Mouse (Mus musculus) heart, embryonic 12.5 days (tissue): ENCODE data around the gene Fndc3c1. TPM values are rescaled to one million over a fixed set of nuclear protein-coding genes. Genes with fewer than 3 reads are reported as not detected.
"Not testable (repeated sequence)": the region's sequence is repeated elsewhere in the genome, so short reads cannot be mapped to it uniquely, and the experiment has no call there.

Experiments used
- ATAC-seq: fragments of 200-750 bp; cut with Nextera tagmentation; 2 replicates; pipeline ENCODE4 v1.8.0; 2017; ENCODE audit warnings: moderate TSS enrichment, moderate library complexity; ENCODE audit not compliant: insufficient number of reproducible peaks, low FRiP score
- H3K27ac ChIP-seq: fragments of 300-500 bp; sonication (generic); 2 replicates; pipeline ENCODE4 v1.5.1; 2016; ENCODE audit warnings: mild to moderate bottlenecking, moderate library complexity; ENCODE audit not compliant: poor library complexity, severe bottlenecking
- H3K27me3 ChIP-seq: fragments of 300-500 bp; sonication (generic); replicated peaks from 2 replicates; pipeline ENCODE4 v1.6.1; 2016; ENCODE audit warnings: mild to moderate bottlenecking, moderate library complexity
- H3K36me3 ChIP-seq: fragments of 300-500 bp; sonication (generic); 2 replicates; pipeline ENCODE4 v1.6.1; 2016; ENCODE audit warnings: mild to moderate bottlenecking, moderate library complexity
- H3K4me1 ChIP-seq: fragments of 300-500 bp; sonication (generic); replicated peaks from 2 replicates; pipeline ENCODE4 v1.6.1; 2016; ENCODE audit warnings: mild to moderate bottlenecking
- H3K4me2 ChIP-seq: fragments of 300-500 bp; sonication (generic); 2 replicates; pipeline ENCODE4 v1.6.1; 2016; ENCODE audit warnings: mild to moderate bottlenecking, moderate library complexity
- H3K4me3 ChIP-seq: fragments of 300-500 bp; sonication (generic); 2 replicates; pipeline ENCODE4 v1.5.1; 2016; ENCODE audit warnings: mild to moderate bottlenecking
- H3K9ac ChIP-seq: fragments of 300-500 bp; sonication (generic); 2 replicates; pipeline ENCODE4 v1.6.1; 2016; ENCODE audit warnings: mild to moderate bottlenecking, moderate library complexity
- H3K9me3 ChIP-seq: fragments of 300-500 bp; sonication (generic); replicated peaks from 2 replicates; pipeline ENCODE4 v1.6.1; 2016; ENCODE audit warnings: mild to moderate bottlenecking, moderate library complexity
- WGBS: fragments of 180-500 bp; shearing (Covaris S2); methylation state at CpG from one replicate; pipeline ENCODE4 v1.1.7; 2016; 5-methylcytosine and 5-hydroxymethylcytosine counted together
- microRNA-seq: library from miRNA; unstranded; fragments of <30 nt; microRNA quantifications from one replicate; pipeline ENCODE4, GENCODE M21; 2017
- polyA plus RNA-seq: library from polyadenylated mRNA; unstranded; fragments of >200 nt; fragmentation: Nextera tagmentation; extraction: Ambion mirVana; gene quantifications from 2 replicates; pipeline ENCODE4 v1.2.1, GENCODE M21; 2016

Gene Fndc3c1
- polyA plus RNA-seq, result 5.3 and 6.3 TPM in 2 replicates

DNA sequence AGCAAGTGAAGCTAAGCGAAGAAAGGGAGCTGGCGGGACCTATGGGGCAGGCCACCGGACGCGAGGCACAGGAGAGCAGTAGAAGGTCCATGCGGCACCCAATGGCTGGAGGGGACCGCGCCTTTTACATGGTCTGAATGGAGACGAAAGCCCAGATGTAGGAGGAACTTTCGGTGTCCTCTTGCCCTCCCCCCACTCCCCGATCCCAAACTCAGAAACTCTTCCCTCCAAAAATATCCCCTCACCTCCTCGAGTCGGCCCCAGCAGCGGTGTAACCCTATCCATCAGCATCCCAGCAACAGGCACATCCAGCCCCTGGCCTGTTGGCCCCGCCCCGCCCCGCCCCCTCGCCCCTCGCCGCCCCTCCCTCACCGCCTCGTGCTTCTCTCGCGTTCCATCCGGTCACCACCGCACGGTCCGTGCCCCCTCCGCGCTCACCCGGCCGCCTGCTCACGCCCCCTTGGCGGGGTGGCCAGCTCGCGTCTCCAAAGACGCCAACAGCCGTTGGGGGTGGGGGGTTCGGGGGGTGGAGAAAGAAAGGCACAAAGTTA lies at the start of gene Fndc3c1:
Gene Fndc3c1, minus strand, starts transcription at position 301 of the 551 bp plus-strand sequence.
- H3K27me3 ChIP-seq, result 0 out of 2 replicates have a peak, but pooled peaks cover 7% of the 10 kb centered on the region
- H3K9me3 ChIP-seq, result no peaks in the 10 kb centered on the region
- H3K4me1 ChIP-seq, result no peaks in the 10 kb centered on the region
- no peaks in the 10 kb centered on the region for H3K36me3 ChIP-seq
- H3K27ac ChIP-seq, result no peak within 1 kb of the TSS
- peak within 1 kb of the TSS; percentile 59 for H3K4me3 ChIP-seq
- peak within 1 kb of the TSS; percentile 71 for H3K9ac ChIP-seq
- peak; percentile 89 for ATAC-seq
- 18% methylated on average over 33 of the region's 39 CpGs for WGBS
- peak within 1 kb of the TSS; percentile 85 for H3K4me2 ChIP-seq

DNA sequence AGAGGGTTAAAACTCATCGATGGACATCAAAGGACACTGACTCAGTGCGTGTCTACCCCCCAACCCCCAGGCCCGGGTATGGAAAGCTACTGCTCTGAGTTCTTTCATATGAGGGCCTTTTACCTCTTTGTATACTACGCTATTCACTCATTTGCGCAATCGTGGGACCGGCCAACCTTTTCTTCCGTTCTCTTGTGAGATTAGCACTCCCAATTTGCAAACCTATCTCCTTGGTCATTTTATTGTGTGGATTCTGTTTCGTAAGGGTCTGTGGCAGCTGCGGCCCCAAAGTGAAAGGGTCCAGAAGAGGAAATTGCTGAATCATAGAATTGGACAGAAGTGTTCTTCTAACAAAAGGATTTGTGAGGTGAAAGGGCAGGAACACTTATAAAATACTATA lies 1.2 kb upstream of the Fndc3c1 start:
- H3K9ac ChIP-seq, result no peak overlapping the region
- no peak for ATAC-seq
- no peaks in the 10 kb centered on the region for H3K4me1 ChIP-seq
- H3K27ac ChIP-seq, result no peak overlapping the region
- 30% methylated on average over 10 of the region's 10 CpGs for WGBS
- H3K27me3 ChIP-seq, result 0 out of 2 replicates have a peak, but pooled peaks cover 7% of the 10 kb centered on the region
- no peak overlapping the region for H3K4me3 ChIP-seq
- no peak overlapping the region for H3K4me2 ChIP-seq
- H3K36me3 ChIP-seq, result no peaks in the 10 kb centered on the region
- no peaks in the 10 kb centered on the region for H3K9me3 ChIP-seq

DNA sequence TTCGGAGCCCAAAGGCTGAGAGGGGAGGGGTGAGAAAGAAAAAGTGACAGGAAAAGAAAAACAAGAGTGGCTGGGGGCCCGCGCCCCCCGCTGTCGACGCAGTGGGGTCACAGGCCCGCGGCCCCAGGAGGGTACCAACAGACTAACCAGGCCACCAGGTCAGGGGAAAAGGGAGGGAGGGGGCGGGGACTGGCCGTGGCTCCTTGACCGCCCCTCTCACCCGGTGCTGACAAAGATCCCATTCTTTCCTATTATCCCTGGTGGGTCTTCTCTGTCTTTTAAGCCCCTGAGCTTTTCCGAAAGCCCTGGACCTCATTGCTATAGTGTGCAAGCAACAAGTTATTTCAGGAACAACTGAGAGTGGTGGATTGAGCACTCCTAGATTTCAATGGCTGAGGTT lies 470 bp upstream of the Fndc3c1 start:
- Histone ChIP-seq H3K27ac (no peak overlapping the region), H3K4me2 (peak overlapping the region; percentile 85), H3K9me3 (no peaks in the 10 kb centered on the region), H3K9ac (peak overlapping the region; percentile 71), H3K36me3 (no peaks in the 10 kb centered on the region), H3K4me3 (peak overlapping the region; percentile 59), H3K4me1 (no peaks in the 10 kb centered on the region), H3K27me3 (0 out of 2 replicates have a peak, but pooled peaks cover 7% of the 10 kb centered on the region)
- ATAC-seq, result peak; percentile 36; the same call in 1 of the 2 replicates
- WGBS, result 14% methylated on average over 13 of the region's 13 CpGs

DNA sequence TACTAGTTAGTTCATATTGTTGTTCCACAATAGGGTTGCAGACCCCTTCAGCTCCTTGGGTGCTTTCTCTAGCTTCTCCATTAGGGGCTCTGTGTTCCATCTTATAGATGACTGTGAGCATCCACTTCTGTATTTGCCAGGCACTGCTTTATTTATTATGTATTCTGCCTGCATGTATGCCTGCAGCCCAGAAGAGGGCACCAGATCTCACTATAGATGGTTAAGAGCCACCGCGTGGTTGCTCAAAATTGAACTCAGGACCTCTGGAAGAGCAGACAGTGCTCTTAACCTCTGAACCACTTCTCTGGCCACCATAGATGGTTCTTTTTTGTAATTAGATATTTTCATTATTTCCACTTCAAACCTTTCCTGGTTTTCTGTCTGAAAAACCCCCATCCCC lies 5.3 kb downstream of the Fndc3c1 start:
- not testable (repeated sequence) for H3K4me2 ChIP-seq, ATAC-seq, H3K9me3 ChIP-seq, H3K36me3 ChIP-seq, H3K4me3 ChIP-seq, H3K4me1 ChIP-seq, H3K27me3 ChIP-seq, H3K9ac ChIP-seq, H3K27ac ChIP-seq
- WGBS, result 44% methylated on average over 2 of the region's 2 CpGs

DNA sequence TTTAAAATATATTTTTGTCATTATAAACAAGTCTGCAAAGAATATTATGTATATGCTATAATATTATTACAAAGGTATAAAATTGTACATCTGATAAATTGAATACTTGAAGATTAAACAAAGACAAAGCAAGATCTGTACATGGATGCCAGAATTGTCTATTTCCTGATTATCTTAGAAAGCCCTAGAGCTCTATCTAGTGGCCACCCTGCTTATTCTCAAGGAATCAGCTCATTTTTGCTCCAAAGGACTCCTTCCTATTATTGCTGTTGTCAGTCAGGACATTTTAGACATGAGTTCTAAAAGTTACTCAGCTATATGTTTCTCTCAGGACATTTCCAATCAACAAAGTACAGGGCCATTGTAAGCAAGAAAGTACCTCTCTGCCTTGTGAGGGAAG lies 99.9 kb downstream of the Fndc3c1 start:
- no peak overlapping the region for H3K4me2 ChIP-seq
- H3K9me3 ChIP-seq, result no peaks in the 10 kb centered on the region
- H3K4me1 ChIP-seq, result no peaks in the 10 kb centered on the region
- no peak overlapping the region for H3K27ac ChIP-seq
- no peaks in the 10 kb centered on the region for H3K36me3 ChIP-seq
- no peak overlapping the region for H3K9ac ChIP-seq
- H3K27me3 ChIP-seq, result no peaks in the 10 kb centered on the region
- no peak overlapping the region for H3K4me3 ChIP-seq
- ATAC-seq, result no peak

DNA sequence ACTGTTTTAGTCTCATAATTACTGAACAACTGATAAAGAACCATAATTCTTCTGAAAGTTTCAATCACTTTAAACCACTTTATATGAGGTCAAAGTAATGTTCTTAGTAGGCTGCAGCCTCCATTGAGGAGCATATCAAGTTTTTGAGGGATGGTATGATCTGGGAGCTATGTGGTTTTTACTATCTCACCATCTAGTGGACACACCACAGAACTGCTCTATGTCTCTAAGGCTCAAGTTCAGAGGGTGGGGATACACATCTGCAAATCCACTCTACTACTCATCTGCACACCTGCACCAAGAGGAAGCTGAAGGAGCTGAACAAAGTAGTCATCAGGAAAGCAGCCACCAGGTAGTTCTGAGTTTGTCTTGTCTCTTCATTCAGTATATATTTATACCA lies 104.6 kb downstream of the Fndc3c1 start:
- Histone ChIP-seq H3K4me2 (no peak overlapping the region), H3K36me3 (no peaks in the 10 kb centered on the region), H3K4me1 (no peaks in the 10 kb centered on the region), H3K9ac (no peak overlapping the region), H3K27me3 (no peaks in the 10 kb centered on the region), H3K4me3 (no peak overlapping the region), H3K27ac (no peak overlapping the region), H3K9me3 (no peaks in the 10 kb centered on the region)
- ATAC-seq, result no peak

Small RNA genes lying within 50 kb of the gene (microRNA-seq; reads per million reads assigned to microRNA genes)
- not detected for gene Gm27428

Other genes starting within 250 kb of the Fndc3c1 start
- gene Fnd3c2, start 230.0 kb downstream of the Fndc3c1 start, polyA plus RNA-seq, result not detected in 2 replicates
- gene Gm5127, start 97.8 kb upstream of the Fndc3c1 start, polyA plus RNA-seq, result not detected in 2 replicates
- gene Cysltr1, start 118.3 kb upstream of the Fndc3c1 start, polyA plus RNA-seq, result 0.83 and 0.87 TPM in 2 replicates